Mouse (Mus musculus) small intestine, adult 2 months (tissue): ENCODE measurements around the gene Dgka. TPM values are rescaled to one million over a fixed set of nuclear protein-coding genes. Genes with fewer than 3 reads are reported as not detected.

Experiments used
- H3K27ac ChIP-seq: fragments of 200-500 bp; 2 replicates; pipeline ENCODE4 v1.5.1; 2012; ENCODE audit warnings: low read depth, low read length, control low read depth, inconsistent platforms; ENCODE audit not compliant: insufficient read depth
- H3K27me3 ChIP-seq: fragments of 200-500 bp; 2 replicates; pipeline ENCODE4 v1.6.1; 2012; ENCODE audit warnings: mild to moderate bottlenecking, moderate library complexity, low read length, inconsistent platforms; ENCODE audit not compliant: control insufficient read depth, insufficient read depth
- H3K36me3 ChIP-seq: fragments of 200-500 bp; 2 replicates; pipeline ENCODE4 v1.6.1; 2012; ENCODE audit warnings: mild to moderate bottlenecking, low read length, control low read depth, inconsistent platforms; ENCODE audit not compliant: control insufficient read depth, insufficient read depth
- H3K4me1 ChIP-seq: fragments of 200-500 bp; 2 replicates; pipeline ENCODE4 v1.6.1; 2012; ENCODE audit warnings: low read length, inconsistent platforms, mixed read lengths; ENCODE audit not compliant: control insufficient read depth, insufficient read depth, insufficient read length
- H3K4me3 ChIP-seq: fragments of 200-500 bp; 2 replicates; pipeline ENCODE4 v1.5.1; 2012; ENCODE audit warnings: low read depth, mild to moderate bottlenecking, control low read depth, inconsistent platforms, low read length, moderate library complexity
- CTCF ChIP-seq: fragments of 200-500 bp; IDR thresholded peaks from 2 replicates; pipeline ENCODE4 v1.5.1; 2012; ENCODE audit warnings: low read depth, mild to moderate bottlenecking, control low read depth, inconsistent platforms, low read length, moderate library complexity, mixed read lengths; ENCODE audit not compliant: insufficient replicate concordance, insufficient read length; ENCODE audit errors: extremely low read depth
- POLR2A ChIP-seq: fragments of 200-500 bp; IDR thresholded peaks from 2 replicates; pipeline ENCODE4 v1.6.1; 2012; ENCODE audit warnings: low read depth, mild to moderate bottlenecking, control low read depth, inconsistent platforms, low read length, moderate library complexity
- WGBS: fragments of 180-500 bp; shearing (Covaris S2); methylation state at CpG from one replicate; pipeline ENCODE4 v1.1.7; 2018; 5-methylcytosine and 5-hydroxymethylcytosine counted together
- polyA plus RNA-seq: library from polyadenylated mRNA; depleted of rRNA; stranded (reverse); fragments of >200 nt; gene quantifications from 2 replicates; pipeline ENCODE4 v1.2.3, GENCODE M21; 2012; rRNA removed

Dgka gene
- polyA plus RNA-seq, 1 experiment: 101 TPM

GRCm38 (mm10) chr10:128695992-128696807 is 48.5 kb downstream of the Dgka start, which contains the start of gene Rab5b:
TSS of gene Rab5b (minus strand) at chr10:128696264.
- H3K4me1 ChIP-seq: peaks cover 7% of the 10 kb centered on the region; the same call in 1 of the 2 replicates
- H3K27me3 ChIP-seq: no peaks in the 10 kb centered on the region
- TF ChIP-seq POLR2A: peak; percentile 89
- TF ChIP-seq CTCF: no peak
- peak within 1 kb of the TSS; percentile 78 for H3K27ac ChIP-seq
- H3K36me3 ChIP-seq: 0 out of 2 replicates have a peak, but pooled peaks cover 1% of the 10 kb centered on the region
- 1% methylated on average over 39 of the region's 40 CpGs for WGBS
- peak within 1 kb of the TSS; percentile 92 for H3K4me3 ChIP-seq

- Histone ChIP-seq H3K36me3 (0 out of 2 replicates have a peak, but pooled peaks cover 1% of the 10 kb centered on the region), H3K27me3 (no peaks in the 10 kb centered on the region), H3K4me1 (peaks cover 7% of the 10 kb centered on the region; the same call in 1 of the 2 replicates), H3K4me3 (peak overlapping the region; percentile 92), H3K27ac (peak overlapping the region; percentile 78)
- TF ChIP-seq POLR2A (no peak), CTCF (no peak)
- WGBS: 2% methylated on average over 22 of the region's 22 CpGs
Observed at GRCm38 (mm10) chr10:128695411-128695991, 49.2 kb downstream of the Dgka start.

GRCm38 (mm10) chr10:128674469-128675008 is 70.1 kb downstream of the Dgka start:
- no peak for TF ChIP-seq CTCF
- TF ChIP-seq POLR2A: no peak
- peak overlapping the region; percentile 69 for H3K4me3 ChIP-seq
- under 1% methylated on average over 9 of the region's 9 CpGs for WGBS
- peaks cover 3% of the 10 kb centered on the region; the same call in 1 of the 2 replicates for H3K4me1 ChIP-seq
- peaks cover 5% of the 10 kb centered on the region; the same call in 1 of the 2 replicates for H3K36me3 ChIP-seq
- peak overlapping the region; percentile 22; the same call in 1 of the 2 replicates for H3K27ac ChIP-seq
- H3K27me3 ChIP-seq: no peaks in the 10 kb centered on the region

GRCm38 (mm10) chr10:128673763-128674468 is 70.7 kb downstream of the Dgka start, which contains the start of gene Suox:
TSS of gene Suox (minus strand) at chr10:128674073.
- Histone ChIP-seq H3K27ac (peak within 1 kb of the TSS; percentile 50), H3K4me3 (peak within 1 kb of the TSS; percentile 69), H3K36me3 (peaks cover 1% of the 10 kb centered on the region; the same call in 1 of the 2 replicates), H3K27me3 (no peaks in the 10 kb centered on the region), H3K4me1 (peaks cover 3% of the 10 kb centered on the region; the same call in 1 of the 2 replicates)
- peak; percentile 18; the same call in 1 of the 2 replicates for TF ChIP-seq CTCF
- peak; percentile 54 for TF ChIP-seq POLR2A
- under 1% methylated on average over 60 of the region's 60 CpGs for WGBS

- Histone ChIP-seq H3K27ac (no peak overlapping the region), H3K36me3 (no peaks in the 10 kb centered on the region), H3K27me3 (no peaks in the 10 kb centered on the region), H3K4me3 (no peak overlapping the region), H3K4me1 (peaks cover 3% of the 10 kb centered on the region; the same call in 1 of the 2 replicates)
- TF ChIP-seq POLR2A (no peak), CTCF (no peak)
- WGBS: 98% methylated on average over 9 of the region's 9 CpGs
Observed at GRCm38 (mm10) chr10:128671148-128671547, 73.5 kb downstream of the Dgka start.

Other genes with a start within 250 kb of the Dgka start
- gene Myl6b, start 246.2 kb downstream of the Dgka start, polyA plus RNA-seq: 0.43 and 1.2 TPM in 2 replicates
- gene Esyt1, start 219.0 kb downstream of the Dgka start, polyA plus RNA-seq: 20.0 and 26.3 TPM in 2 replicates
- gene Zc3h10, start 197.1 kb downstream of the Dgka start, polyA plus RNA-seq: 6.4 and 15.2 TPM in 2 replicates
- 1,613 and 1,655 TPM in 2 replicates for gene Rpl41, start 195.6 kb downstream of the Dgka start, polyA plus RNA-seq
- gene Pa2g4, start 178.9 kb downstream of the Dgka start, polyA plus RNA-seq: 3.2 and 6.9 TPM in 2 replicates
- 32.3 and 127 TPM in 2 replicates for gene Erbb3, start 155.2 kb downstream of the Dgka start, polyA plus RNA-seq
- gene Rps26, start 118.1 kb downstream of the Dgka start, polyA plus RNA-seq: 439 and 930 TPM in 2 replicates
- gene Ikzf4, start 98.9 kb downstream of the Dgka start, polyA plus RNA-seq: 0.65 and 0.95 TPM in 2 replicates
- gene Suox, start 70.8 kb downstream of the Dgka start, polyA plus RNA-seq: 10.4 and 14.2 TPM in 2 replicates
- gene Rab5b, start 48.6 kb downstream of the Dgka start, polyA plus RNA-seq: 17.2 and 32.2 TPM in 2 replicates
- gene Pmel, start 40.7 kb downstream of the Dgka start, polyA plus RNA-seq: 1.4 and 2.1 TPM in 2 replicates
- gene Cdk2, start 39.8 kb downstream of the Dgka start, polyA plus RNA-seq: 4.2 and 6.1 TPM in 2 replicates
- 6.9 and 17.0 TPM in 2 replicates for gene Pym1, start 3.0 kb upstream of the Dgka start, polyA plus RNA-seq
- 1.2 and 2.5 TPM in 2 replicates for gene Mmp19, start 46.1 kb upstream of the Dgka start, polyA plus RNA-seq
- gene Dnajc14, start 59.2 kb upstream of the Dgka start, polyA plus RNA-seq: 4.6 and 12.1 TPM in 2 replicates
- gene Tmem198b, start 59.5 kb upstream of the Dgka start, polyA plus RNA-seq: 4.6 and 7.0 TPM in 2 replicates
- 0.14 and 0.89 TPM in 2 replicates for gene Sarnp, start 72.5 kb upstream of the Dgka start, polyA plus RNA-seq
- 36.4 and 62.8 TPM in 2 replicates for gene Ormdl2, start 76.8 kb upstream of the Dgka start, polyA plus RNA-seq
- gene Gdf11, start 146.9 kb upstream of the Dgka start, polyA plus RNA-seq: 0.53 and 0.82 TPM in 2 replicates
- 62.0 and 91.5 TPM in 2 replicates for gene Cd63, start 156.1 kb upstream of the Dgka start, polyA plus RNA-seq
- gene Rdh5, start 178.0 kb upstream of the Dgka start, polyA plus RNA-seq: 20.2 and 30.3 TPM in 2 replicates
- 88.8 and 147 TPM in 2 replicates for gene Bloc1s1, start 179.2 kb upstream of the Dgka start, polyA plus RNA-seq
- 8.4 and 14.6 TPM in 2 replicates for gene Itga7, start 189.0 kb upstream of the Dgka start, polyA plus RNA-seq
- gene Mettl7b, start 216.1 kb upstream of the Dgka start, polyA plus RNA-seq: 27.6 and 32.2 TPM in 2 replicates
- gene Olfr9, start 244.6 kb upstream of the Dgka start, polyA plus RNA-seq: not detected in 2 replicates